Mouse (Mus musculus) c-Kit-positive CD71-positive TER-119-negative erythroid progenitor cells, embryonic 14.5 days (primary cell): ENCODE results near the gene Irak4.

Experiments used
- DNase-seq: peaks from one replicate; pipeline ENCODE4 v3.0.0-alpha.2; 2013; ENCODE audit warnings: low read depth

Irak4 gene

DNA sequence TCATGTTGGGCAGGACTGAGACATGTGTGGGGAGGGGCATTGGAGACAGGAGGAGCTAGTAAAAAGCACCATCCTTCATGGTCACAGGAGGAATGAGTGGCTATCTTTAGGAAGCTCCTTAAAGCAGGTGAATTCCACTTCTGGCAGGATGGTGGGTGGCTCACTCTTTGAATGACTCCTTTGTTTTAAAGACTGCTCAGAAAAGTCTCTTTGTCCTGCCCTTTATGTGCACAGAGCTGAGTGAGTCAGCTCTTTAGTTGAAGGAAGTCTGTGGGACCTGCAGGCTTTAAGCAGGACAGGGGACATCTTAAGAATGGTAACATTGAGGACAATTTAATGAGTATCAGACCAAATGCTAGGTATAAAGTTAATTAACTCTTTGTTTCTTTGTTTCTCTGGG is 77.5 kb downstream of the Irak4 start:
- no peak for DNase-seq

DNA sequence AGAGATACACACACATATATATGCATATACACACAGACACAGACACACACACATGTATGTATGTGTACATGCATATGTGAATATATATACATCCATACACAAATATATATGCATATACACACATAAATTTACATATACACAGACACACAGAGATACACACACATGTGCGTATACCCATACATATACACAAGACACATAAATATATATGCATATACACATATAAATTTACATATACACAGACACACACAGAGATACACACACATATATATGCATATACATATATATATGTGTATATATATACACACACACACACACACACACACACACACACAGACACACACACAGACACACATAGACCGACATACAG is 85.0 kb downstream of the Irak4 start:
- DNase-seq: no peak

- no peak for DNase-seq
Measured at GRCm38 (mm10) chr15:94628830-94629601, 85.6 kb downstream of the Irak4 start, which contains the start of gene Tmem117. TSS of gene Tmem117 (plus strand) at chr15:94629232.

DNA sequence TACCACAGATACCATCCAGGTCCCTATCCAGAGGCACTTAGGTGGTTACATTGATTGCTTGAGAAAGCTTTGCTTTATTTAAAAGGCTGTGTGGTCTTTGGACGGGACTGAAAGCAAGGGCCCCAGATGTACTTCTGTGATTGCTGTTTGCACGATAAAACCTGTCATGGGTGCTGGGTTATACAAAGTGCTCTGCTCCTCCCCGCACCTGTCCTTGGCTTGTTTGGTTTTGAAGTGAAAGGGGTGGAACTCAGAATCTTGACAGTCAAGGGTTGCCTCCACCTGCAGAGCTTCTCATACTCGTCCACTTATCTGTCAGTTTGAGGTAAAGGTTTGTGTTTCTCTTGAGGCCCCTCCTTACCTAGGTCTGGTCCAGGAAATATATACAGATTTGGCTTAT is 87.1 kb downstream of the Irak4 start:
- no peak for DNase-seq
